Mouse (Mus musculus): ENCODE data around the gene Cldn7. TPM values are rescaled to one million over a fixed set of nuclear protein-coding genes. Genes with fewer than 3 reads are reported as not detected.

The Cldn7 gene
- total and polyA plus RNA-seq, 3 experiments: 0.31 to 0.36 TPM; not detected in 1

DNA sequence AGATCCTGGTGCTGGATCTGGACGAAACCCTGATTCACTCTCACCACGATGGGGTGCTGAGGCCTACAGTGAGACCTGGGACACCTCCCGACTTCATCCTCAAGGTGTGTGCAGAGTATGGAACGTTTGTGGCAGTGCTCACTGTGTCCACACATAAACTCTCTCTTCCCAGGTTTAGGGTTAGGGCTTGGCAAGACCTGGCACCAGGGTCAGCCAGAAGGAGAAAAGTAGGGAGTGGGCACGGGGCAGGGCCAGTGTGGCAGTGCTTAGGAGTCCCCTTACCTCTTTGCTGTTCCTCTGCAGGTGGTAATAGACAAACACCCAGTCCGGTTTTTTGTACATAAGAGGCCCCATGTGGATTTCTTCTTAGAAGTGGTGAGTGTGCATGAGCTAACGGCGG lies 19.9 kb downstream of the Cldn7 start:
- TF ChIP-seq MAFK (IDR thresholded peaks at IDR 0.05; ENCODE audit: borderline replicate concordance, low read depth, low read length) (no peak), SMC3 (IDR thresholded peaks at IDR 0.05; ENCODE audit: low read depth, low read length) (no peak), E2F4 (IDR thresholded peaks at IDR 0.05; ENCODE audit: borderline replicate concordance, low read depth, low read length) (no peak), MAZ (IDR thresholded peaks at IDR 0.05; ENCODE audit: low read depth, low read length) (no peak), JUND (IDR thresholded peaks at IDR 0.05; ENCODE audit: low read depth, low read length) (no peak), ZMIZ1 (IDR thresholded peaks at IDR 0.05; ENCODE audit: low read depth, low read length) (no peak), ZNF384 (IDR thresholded peaks at IDR 0.05; ENCODE audit: low read depth, low read length) (no peak), RCOR1 (IDR thresholded peaks at IDR 0.05; ENCODE audit: low read depth, low read length) (no peak)

DNA sequence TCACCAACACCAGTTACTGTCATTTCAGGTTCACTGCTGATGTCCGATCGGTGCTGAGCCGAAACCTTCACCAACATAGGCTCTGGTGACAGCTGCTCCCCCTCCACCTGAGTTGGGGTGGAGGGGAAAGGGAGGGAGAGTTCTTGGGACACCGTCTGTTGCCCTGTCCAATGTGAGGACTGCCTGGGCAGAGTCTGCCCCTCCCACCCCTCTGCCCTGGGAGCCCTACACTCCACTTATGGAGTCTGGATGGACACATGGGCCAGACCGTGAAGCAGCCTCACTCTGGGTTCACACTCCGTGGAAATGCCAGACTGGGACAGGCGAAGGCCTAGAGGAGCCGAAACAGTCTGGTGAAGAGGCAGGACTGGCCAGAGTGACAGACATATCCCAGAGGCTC lies 25.4 kb downstream of the Cldn7 start:
- no peak overlapping the region for H3K27ac ChIP-seq (ENCODE audit: control insufficient read depth, low read depth, low read length)
- H3K9ac ChIP-seq (ENCODE audit: control insufficient read depth, low read depth, low read length, poor library complexity, severe bottlenecking): no peak overlapping the region
- H3K4me3 ChIP-seq (ENCODE audit: control insufficient read depth in 1 of 2, insufficient read depth in 1 of 2, low read depth in 2 of 2, low read length in 2 of 2): no peak overlapping the region
- peaks cover 2 to 14% of the 10 kb centered on the region in 2 experiments; a peak in 3 of 4 replicates for H3K36me3 ChIP-seq (ENCODE audit: control insufficient read depth in 1 of 2, insufficient read depth in 2 of 2, low read length in 2 of 2)
- TF ChIP-seq MAFK (IDR thresholded peaks at IDR 0.05; ENCODE audit: borderline replicate concordance, low read depth, low read length): no peak
- TF ChIP-seq MYC (IDR thresholded peaks at IDR 0.05; ENCODE audit: low read depth, low read length): no peak
- TF ChIP-seq SMC3 (IDR thresholded peaks at IDR 0.05; ENCODE audit: low read depth, low read length): no peak
- TF ChIP-seq POLR2AphosphoS2 (IDR thresholded peaks at IDR 0.05; ENCODE audit: low read length): no peak
- TF ChIP-seq CHD1 (IDR thresholded peaks at IDR 0.05; ENCODE audit: low read depth, low read length): no peak
- no peak for TF ChIP-seq TBP (IDR thresholded peaks at IDR 0.05; ENCODE audit: low read depth, low read length)
- TF ChIP-seq CHD2 (IDR thresholded peaks at IDR 0.05; ENCODE audit: low read length): no peak
- TF ChIP-seq ZMIZ1 (IDR thresholded peaks at IDR 0.05; ENCODE audit: low read depth, low read length): no peak
- no peak for TF ChIP-seq UBTF (IDR thresholded peaks at IDR 0.05; ENCODE audit: borderline replicate concordance, insufficient read depth, low read depth, low read length)
- TF ChIP-seq MAZ (IDR thresholded peaks at IDR 0.05; ENCODE audit: low read depth, low read length): no peak
- TF ChIP-seq ETS1 (IDR thresholded peaks at IDR 0.05; ENCODE audit: low read depth, low read length): no peak
- TF ChIP-seq ZC3H11A (IDR thresholded peaks at IDR 0.05; ENCODE audit: low read depth, low read length): no peak
- TF ChIP-seq POLR2AphosphoS5 (IDR thresholded peaks at IDR 0.05; ENCODE audit: borderline replicate concordance, low read depth, low read length): no peak
- no peak for TF ChIP-seq MAX (IDR thresholded peaks at IDR 0.05; ENCODE audit: low read length)
- TF ChIP-seq NELFE (IDR thresholded peaks at IDR 0.05; ENCODE audit: low read depth, low read length): no peak
- peaks cover 15% of the 10 kb centered on the region for H3K79me2 ChIP-seq (ENCODE audit: control insufficient read depth, insufficient read depth, low read length, poor library complexity)
- H3K9me3 ChIP-seq (replicated peaks; ENCODE audit: insufficient read depth, low read length): no peaks in the 10 kb centered on the region
- peaks cover 0 to 14% of the 10 kb centered on the region in 2 experiments; a peak in 2 of 4 replicates for H3K4me1 ChIP-seq (ENCODE audit: control insufficient read depth in 1 of 2, insufficient read depth in 2 of 2, low read length in 2 of 2)
- no peak for DNase-seq (ENCODE audit: low read depth, low spot score)
- no peaks in the 10 kb centered on the region for H3K27me3 ChIP-seq (ENCODE audit: control insufficient read depth in 1 of 2, insufficient read depth in 2 of 2, low read length in 2 of 2)

More for the DNA sequence above, 19.9 kb downstream of the Cldn7 start:
- H3K27ac ChIP-seq (ENCODE audit: control insufficient read depth, low read depth, low read length): no peak overlapping the region
- peaks cover 2 to 15% of the 10 kb centered on the region in 2 experiments; a peak in 3 of 4 replicates for H3K36me3 ChIP-seq (ENCODE audit: control insufficient read depth in 1 of 2, insufficient read depth in 2 of 2, low read length in 2 of 2)
- H3K9me3 ChIP-seq (replicated peaks; ENCODE audit: insufficient read depth, low read length): no peaks in the 10 kb centered on the region
- peaks cover 36% of the 10 kb centered on the region for H3K79me2 ChIP-seq (ENCODE audit: control insufficient read depth, insufficient read depth, low read length, poor library complexity)
- no peak for DNase-seq (ENCODE audit: low read depth, low spot score)
- H3K27me3 ChIP-seq (ENCODE audit: control insufficient read depth in 1 of 2, insufficient read depth in 2 of 2, low read length in 2 of 2): no peaks in the 10 kb centered on the region
- peaks cover 3 to 12% of the 10 kb centered on the region in 2 experiments; a peak in 3 of 4 replicates for H3K4me1 ChIP-seq (ENCODE audit: control insufficient read depth in 1 of 2, insufficient read depth in 2 of 2, low read length in 2 of 2)
- no peak overlapping the region for H3K9ac ChIP-seq (ENCODE audit: control insufficient read depth, low read depth, low read length, poor library complexity, severe bottlenecking)
- no peak overlapping the region for H3K4me3 ChIP-seq (ENCODE audit: control insufficient read depth in 1 of 2, insufficient read depth in 1 of 2, low read depth in 2 of 2, low read length in 2 of 2)
